Mouse (Mus musculus): ENCODE measurements around the gene Vmn2r91. TPM values are rescaled to one million over a fixed set of nuclear protein-coding genes. Genes with fewer than 3 reads are reported as not detected.
"Not testable (repeated sequence)": the region's sequence is repeated elsewhere in the genome, so short reads cannot be mapped to it uniquely, and the experiment has no call there.

The Vmn2r91 gene
- polyA plus RNA-seq (2014; fragmentation: Nextera tagmentation; extraction: Ambion mirVana), result not detected in 2 replicates

DNA sequence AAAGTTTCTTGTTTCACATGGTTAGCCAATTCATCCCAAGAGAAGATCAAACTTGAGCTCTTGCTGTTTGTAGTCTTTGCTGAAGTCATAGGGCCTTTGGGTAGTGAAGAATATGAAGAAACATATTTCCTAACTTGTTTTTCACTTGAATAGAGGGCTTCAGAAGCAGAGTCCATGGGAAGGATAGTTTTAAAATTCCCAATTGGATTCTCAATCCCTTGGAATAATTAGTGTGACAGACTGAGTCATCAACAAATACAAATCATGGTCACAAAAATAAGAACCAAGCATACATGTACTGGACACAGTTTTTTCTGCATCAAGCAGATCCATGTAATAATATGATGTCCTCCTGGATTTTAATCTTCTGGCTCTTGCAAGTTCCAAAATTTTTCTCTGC is at the start of gene Vmn2r91:
Vmn2r91 (plus strand) TSS at position 301 of the 400 bp plus-strand sequence.
- not testable (repeated sequence) for ATAC-seq (ENCODE audit: low read depth); H3K4me1 ChIP-seq (ENCODE audit: control insufficient read depth, insufficient read depth, low read length); H3K36me3 ChIP-seq (ENCODE audit: control insufficient read depth, insufficient read depth, low read length); H3K27ac ChIP-seq (replicated peaks; ENCODE audit: low read depth, low read length); H3K9ac ChIP-seq (ENCODE audit: low read depth, low read length); H3K27me3 ChIP-seq (replicated peaks; ENCODE audit: control insufficient read depth, insufficient read depth, low read length); H3K4me3 ChIP-seq (ENCODE audit: low read depth, low read length); DNase-seq (ENCODE audit: low spot score); H3K9me3 ChIP-seq (ENCODE audit: control insufficient read depth, low read length); H3K4me2 ChIP-seq (ENCODE audit: low read depth, low read length)

DNA sequence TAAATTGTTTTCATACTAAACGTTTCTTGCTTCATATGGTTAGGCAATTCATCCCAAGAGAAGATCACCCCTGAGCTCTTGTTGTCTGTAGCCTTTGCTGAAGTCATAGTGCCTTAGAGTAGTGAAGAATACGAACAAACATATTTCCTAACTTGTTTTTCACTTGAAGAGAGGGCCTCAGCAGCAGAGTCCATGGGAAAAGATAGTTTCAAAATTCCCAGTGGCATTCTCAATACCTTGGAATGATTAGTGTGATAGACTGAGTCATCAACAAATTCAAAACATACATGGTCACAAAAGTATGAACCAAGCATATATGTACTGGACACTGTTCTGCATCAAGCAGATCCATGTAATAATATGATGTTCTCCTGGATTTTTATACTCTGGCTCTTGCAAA is 35.7 kb upstream of the Vmn2r91 start, which contains the start of gene Vmn2r124:
Vmn2r124 (plus strand) TSS at position 301 of the 400 bp plus-strand sequence.
- no peak within 1 kb of the TSS for H3K27ac ChIP-seq (replicated peaks; ENCODE audit: low read depth, low read length)
- no peaks in the 10 kb centered on the region for H3K9me3 ChIP-seq (ENCODE audit: control insufficient read depth, low read length)
- WGBS, result 47% methylated on average over 2 of the region's 2 CpGs
- H3K36me3 ChIP-seq (ENCODE audit: control insufficient read depth, insufficient read depth, low read length), result no peaks in the 10 kb centered on the region
- H3K4me3 ChIP-seq (ENCODE audit: low read depth, low read length), result no peak within 1 kb of the TSS
- H3K4me2 ChIP-seq (ENCODE audit: low read depth, low read length), result no peak within 1 kb of the TSS
- ATAC-seq (ENCODE audit: low read depth), result no peak
- H3K9ac ChIP-seq (ENCODE audit: low read depth, low read length), result no peak within 1 kb of the TSS
- H3K4me1 ChIP-seq (ENCODE audit: control insufficient read depth, insufficient read depth, low read length), result no peaks in the 10 kb centered on the region
- no peak for DNase-seq (ENCODE audit: low spot score)
- no peaks in the 10 kb centered on the region for H3K27me3 ChIP-seq (replicated peaks; ENCODE audit: control insufficient read depth, insufficient read depth, low read length)

DNA sequence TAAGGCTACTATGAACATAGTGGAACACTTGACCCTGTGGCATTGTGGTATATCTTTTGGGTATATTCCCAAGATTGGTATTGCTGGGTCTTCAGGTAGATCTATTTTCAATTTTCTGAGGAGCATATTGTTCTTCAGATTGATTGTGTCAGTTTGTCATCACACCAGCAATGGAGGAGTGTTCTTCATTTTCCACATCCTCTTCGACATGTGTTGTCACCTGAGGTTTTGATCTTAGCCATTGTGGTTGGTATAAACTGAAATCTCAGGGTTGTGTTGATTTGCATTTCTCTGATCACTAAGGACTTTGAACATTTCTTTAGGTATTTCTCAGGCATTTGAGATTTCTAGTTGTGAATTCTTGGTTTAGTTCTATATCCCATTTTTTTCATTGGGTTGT is 10.8 kb downstream of the Vmn2r91 start:
- not testable (repeated sequence) for ATAC-seq (ENCODE audit: low read depth); DNase-seq (ENCODE audit: low spot score); H3K9ac ChIP-seq (ENCODE audit: low read depth, low read length); H3K36me3 ChIP-seq (ENCODE audit: control insufficient read depth, insufficient read depth, low read length); H3K27me3 ChIP-seq (replicated peaks; ENCODE audit: control insufficient read depth, insufficient read depth, low read length); H3K27ac ChIP-seq (replicated peaks; ENCODE audit: low read depth, low read length); H3K4me1 ChIP-seq (ENCODE audit: control insufficient read depth, insufficient read depth, low read length); H3K9me3 ChIP-seq (ENCODE audit: control insufficient read depth, low read length); H3K4me2 ChIP-seq (ENCODE audit: low read depth, low read length); H3K4me3 ChIP-seq (ENCODE audit: low read depth, low read length)
- 53% methylated on average over 1 of the region's 1 CpGs for WGBS

DNA sequence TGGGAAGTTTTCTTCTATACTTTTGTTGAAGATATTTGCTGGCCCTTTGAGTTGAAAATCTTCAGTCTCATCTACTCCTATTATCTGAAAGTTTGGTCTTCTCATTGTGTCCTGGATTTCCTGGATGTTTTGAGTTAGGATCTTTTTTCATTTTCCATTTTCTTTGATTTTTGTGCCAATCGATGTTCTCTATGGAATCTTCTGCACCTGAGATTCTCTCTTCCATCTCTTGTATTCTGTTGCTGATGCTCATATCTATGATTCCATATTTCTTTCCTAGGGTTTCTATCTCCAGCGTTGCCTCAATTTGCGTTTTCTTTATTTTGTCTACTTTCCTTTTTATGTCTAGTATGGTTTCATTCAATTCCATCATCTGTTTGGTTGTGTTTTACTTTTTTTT is 17.4 kb downstream of the Vmn2r91 start:
- not testable (repeated sequence) for H3K27me3 ChIP-seq (replicated peaks; ENCODE audit: control insufficient read depth, insufficient read depth, low read length); H3K4me1 ChIP-seq (ENCODE audit: control insufficient read depth, insufficient read depth, low read length); H3K9me3 ChIP-seq (ENCODE audit: control insufficient read depth, low read length); H3K36me3 ChIP-seq (ENCODE audit: control insufficient read depth, insufficient read depth, low read length); H3K4me3 ChIP-seq (ENCODE audit: low read depth, low read length); H3K9ac ChIP-seq (ENCODE audit: low read depth, low read length); DNase-seq (ENCODE audit: low spot score); ATAC-seq (ENCODE audit: low read depth); H3K27ac ChIP-seq (replicated peaks; ENCODE audit: low read depth, low read length); H3K4me2 ChIP-seq (ENCODE audit: low read depth, low read length)
- WGBS, result 83% methylated on average over 3 of the region's 3 CpGs

DNA sequence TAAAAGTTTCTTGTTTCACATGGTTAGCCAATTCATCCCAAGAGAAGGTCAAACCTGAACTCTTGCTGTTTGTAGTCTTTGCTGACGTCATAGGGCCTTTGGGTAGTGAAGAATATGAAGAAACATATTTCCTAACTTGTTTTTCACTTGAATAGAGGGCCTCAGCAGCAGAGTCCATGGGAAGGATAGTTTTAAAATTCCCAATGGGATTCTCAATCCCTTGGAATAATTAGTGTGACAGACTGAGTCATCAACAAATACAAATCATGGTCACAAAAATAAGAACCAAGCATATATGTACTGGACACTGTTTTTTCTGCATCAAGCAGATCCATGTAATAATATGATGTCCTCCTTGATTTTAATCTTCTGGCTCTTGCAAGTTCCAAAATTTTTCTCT is 66.8 kb downstream of the Vmn2r91 start, which contains the start of gene Vmn2r92:
Vmn2r92 (plus strand) TSS at position 301 of the 400 bp plus-strand sequence.
- not testable (repeated sequence) for H3K27ac ChIP-seq (replicated peaks; ENCODE audit: low read depth, low read length); H3K9ac ChIP-seq (ENCODE audit: low read depth, low read length); H3K27me3 ChIP-seq (replicated peaks; ENCODE audit: control insufficient read depth, insufficient read depth, low read length); DNase-seq (ENCODE audit: low spot score); H3K9me3 ChIP-seq (ENCODE audit: control insufficient read depth, low read length); H3K4me3 ChIP-seq (ENCODE audit: low read depth, low read length); ATAC-seq (ENCODE audit: low read depth); H3K4me2 ChIP-seq (ENCODE audit: low read depth, low read length); H3K4me1 ChIP-seq (ENCODE audit: control insufficient read depth, insufficient read depth, low read length); H3K36me3 ChIP-seq (ENCODE audit: control insufficient read depth, insufficient read depth, low read length)
- WGBS, result 67% methylated on average over 1 of the region's 1 CpGs

GRCm38 (mm10) chr17:18161194-18161593 is 76.4 kb downstream of the Vmn2r91 start:
- ATAC-seq (ENCODE audit: low read depth); H3K9me3 ChIP-seq (ENCODE audit: control insufficient read depth, low read length); H3K4me3 ChIP-seq (ENCODE audit: low read depth, low read length); DNase-seq (ENCODE audit: low spot score); H3K4me2 ChIP-seq (ENCODE audit: low read depth, low read length); H3K27ac ChIP-seq (replicated peaks; ENCODE audit: low read depth, low read length); H3K27me3 ChIP-seq (replicated peaks; ENCODE audit: control insufficient read depth, insufficient read depth, low read length); H3K4me1 ChIP-seq (ENCODE audit: control insufficient read depth, insufficient read depth, low read length); H3K9ac ChIP-seq (ENCODE audit: low read depth, low read length); H3K36me3 ChIP-seq (ENCODE audit: control insufficient read depth, insufficient read depth, low read length): not testable (repeated sequence)
- WGBS, result 75% methylated on average over 2 of the region's 2 CpGs

Other genes with a start within 250 kb of the Vmn2r91 start
- gene Has1, start 229.8 kb upstream of the Vmn2r91 start, polyA plus RNA-seq (2014; fragmentation: Nextera tagmentation; extraction: Ambion mirVana), result 1.0 and 1.7 TPM in 2 replicates
- 0.30 and 0.89 TPM in 2 replicates for gene Fpr1, start 201.1 kb upstream of the Vmn2r91 start, polyA plus RNA-seq (2014; fragmentation: Nextera tagmentation; extraction: Ambion mirVana)
- gene Fpr2, start 197.2 kb upstream of the Vmn2r91 start, polyA plus RNA-seq (2014; fragmentation: Nextera tagmentation; extraction: Ambion mirVana), result 0.34 and 1.1 TPM in 2 replicates
- gene Fpr3, start 197.2 kb upstream of the Vmn2r91 start, polyA plus RNA-seq (2014; fragmentation: Nextera tagmentation; extraction: Ambion mirVana), result not detected in 2 replicates
- gene Fpr-rs4, start 63.3 kb upstream of the Vmn2r91 start, polyA plus RNA-seq (2014; fragmentation: Nextera tagmentation; extraction: Ambion mirVana), result not detected in 2 replicates
- 0.03 TPM in 1 of 2 replicates, not detected in the other for gene Vmn2r124, start 35.6 kb upstream of the Vmn2r91 start, polyA plus RNA-seq (2014; fragmentation: Nextera tagmentation; extraction: Ambion mirVana)
- gene Vmn2r92, start 66.9 kb downstream of the Vmn2r91 start, polyA plus RNA-seq (2014; fragmentation: Nextera tagmentation; extraction: Ambion mirVana), result not detected in 2 replicates
- gene Vmn2r94, start 192.7 kb downstream of the Vmn2r91 start, polyA plus RNA-seq (2014; fragmentation: Nextera tagmentation; extraction: Ambion mirVana), result not detected in 2 replicates
- not detected in 2 replicates for gene Vmn2r93, start 213.1 kb downstream of the Vmn2r91 start, polyA plus RNA-seq (2014; fragmentation: Nextera tagmentation; extraction: Ambion mirVana)